Mouse (Mus musculus) ES-Bruce4 (cell line): ENCODE results near the gene Acp7.

Source experiments
- CTCF ChIP-seq: IDR thresholded peaks from one replicate; pipeline ENCODE4 v1.8.1; 2011; ENCODE audit warnings: low read depth, low read length
- POLR2A ChIP-seq: IDR thresholded peaks from one replicate; pipeline ENCODE4 v1.8.1; 2011; ENCODE audit warnings: low read length; ENCODE audit not compliant: insufficient read depth

GRCm38 (mm10) chr7:28593206-28594111, 37.7 kb downstream of the Acp7 start:
- TF ChIP-seq CTCF = no peak
- TF ChIP-seq POLR2A = no peak
